Mouse (Mus musculus): Measurements from ENCODE around the gene Hoxd3.

DNA sequence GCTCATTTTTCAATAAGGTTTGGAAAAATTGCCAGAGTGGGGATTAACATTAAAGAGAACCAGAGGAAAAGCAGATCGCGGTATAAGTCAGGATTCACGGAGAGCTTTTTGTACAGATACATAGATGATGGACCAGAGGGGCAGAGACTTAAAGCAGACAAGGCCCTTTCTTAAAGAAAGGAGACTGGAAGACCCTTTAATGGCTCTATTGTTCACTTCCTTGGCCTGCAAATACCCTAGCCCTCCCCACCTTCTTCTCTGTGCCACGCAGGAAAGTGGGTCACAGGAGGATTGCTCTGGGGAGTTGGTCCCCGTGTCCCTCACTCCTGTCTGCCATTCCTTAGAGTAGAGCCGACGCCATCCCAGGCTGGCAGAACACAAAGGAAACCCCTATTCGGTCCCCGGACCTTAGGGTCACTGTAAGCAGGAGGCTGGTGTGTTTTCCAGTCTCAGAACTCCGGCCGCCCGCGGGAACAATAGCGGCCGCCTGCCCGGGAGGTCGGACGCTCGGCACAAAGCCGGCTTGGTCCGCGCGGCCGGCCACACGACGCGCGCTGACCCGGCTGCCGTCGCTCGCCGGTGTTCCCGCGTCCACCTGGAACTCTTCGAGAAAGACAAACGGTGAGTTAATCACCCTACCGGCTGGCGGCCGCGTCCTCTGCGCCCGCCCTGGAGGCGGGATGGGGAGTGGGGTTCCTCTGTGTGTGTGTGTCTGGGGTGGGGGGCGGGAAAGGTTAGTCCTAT is 40.9 kb downstream of the Hoxd3 start:
- TF ChIP-seq HCFC1 (IDR thresholded peaks at IDR 0.05; ENCODE audit: borderline replicate concordance, insufficient read depth, low read length) (no peak), ZNF384 (IDR thresholded peaks at IDR 0.05; ENCODE audit: low read depth, low read length) (no peak), ZC3H11A (IDR thresholded peaks at IDR 0.05; ENCODE audit: borderline replicate concordance, low read depth, low read length) (no peak)

Data from ES-E14 (cell line).